Mouse (Mus musculus): ENCODE data around the gene Gm14226. TPM values are rescaled to one million over a fixed set of nuclear protein-coding genes. Genes with fewer than 3 reads are reported as not detected.
A peak's percentile ranks its signal among the peaks of the same experiment; 100 is the strongest.

Gm14226 gene
- total and polyA plus RNA-seq, 2 experiments from 2014 or later, result 0.05 TPM; not detected in 1

DNA sequence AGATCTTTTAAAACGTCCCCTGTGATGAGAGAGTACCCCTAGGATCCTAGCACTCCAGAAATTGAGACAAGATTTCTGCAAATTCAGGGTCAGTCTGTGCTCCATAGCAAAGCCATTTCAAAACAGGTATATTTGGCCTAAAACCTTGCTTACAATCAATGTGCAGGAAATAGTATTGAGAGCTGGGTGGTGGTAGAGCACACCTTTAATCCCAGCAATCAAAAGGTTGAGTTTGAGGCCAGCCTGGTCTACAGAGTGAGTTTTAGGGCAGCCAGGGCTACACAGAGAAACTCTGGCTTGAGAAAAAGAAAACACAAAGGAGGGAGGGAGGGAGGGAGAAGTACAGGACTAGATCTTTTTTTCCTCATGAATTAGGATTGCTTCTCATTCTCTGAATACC lies 39.3 kb downstream of the Gm14226 start:
- WGBS, result 67% methylated on average over 1 of the region's 1 CpGs
- H3K4me3 ChIP-seq (ENCODE audit: low read depth, low read length), result no peak overlapping the region
- no peaks in the 10 kb centered on the region for H3K9me3 ChIP-seq (ENCODE audit: low read length)
- peaks cover 18% of the 10 kb centered on the region; the same call in 1 of the 2 replicates for H3K36me3 ChIP-seq (ENCODE audit: insufficient read depth)
- H3K4me2 ChIP-seq (ENCODE audit: low read depth), result no peak overlapping the region
- DNase-seq (no peak), ATAC-seq (no peak)
- no peaks in the 10 kb centered on the region for H3K27me3 ChIP-seq (ENCODE audit: insufficient read depth, low read length)
- no peak for TF ChIP-seq CTCF (IDR thresholded peaks at IDR 0.05; ENCODE audit: low read depth)
- no peak overlapping the region for H3K9ac ChIP-seq
- H3K27ac ChIP-seq (ENCODE audit: low read depth, low read length), result no peak overlapping the region
- no peaks in the 10 kb centered on the region for H3K4me1 ChIP-seq (ENCODE audit: insufficient read depth)

GRCm38 (mm10) chr2:155071027-155071426 lies 53.0 kb downstream of the Gm14226 start:
- no peaks in the 10 kb centered on the region for H3K9me3 ChIP-seq (ENCODE audit: low read length)
- H3K9ac ChIP-seq, result no peak overlapping the region
- peaks cover 13% of the 10 kb centered on the region for H3K36me3 ChIP-seq (ENCODE audit: insufficient read depth)
- H3K4me3 ChIP-seq (ENCODE audit: low read depth, low read length), result no peak overlapping the region
- H3K27me3 ChIP-seq (ENCODE audit: insufficient read depth, low read length), result no peaks in the 10 kb centered on the region
- 85% methylated on average over 9 of the region's 9 CpGs for WGBS
- no peak for ATAC-seq
- H3K27ac ChIP-seq (ENCODE audit: low read depth, low read length), result no peak overlapping the region
- H3K4me1 ChIP-seq (ENCODE audit: insufficient read depth), result peaks cover 19% of the 10 kb centered on the region
- H3K4me2 ChIP-seq (ENCODE audit: low read depth), result no peak overlapping the region
- no peak for TF ChIP-seq CTCF (IDR thresholded peaks at IDR 0.05; ENCODE audit: low read depth)
- no peak for DNase-seq

DNA sequence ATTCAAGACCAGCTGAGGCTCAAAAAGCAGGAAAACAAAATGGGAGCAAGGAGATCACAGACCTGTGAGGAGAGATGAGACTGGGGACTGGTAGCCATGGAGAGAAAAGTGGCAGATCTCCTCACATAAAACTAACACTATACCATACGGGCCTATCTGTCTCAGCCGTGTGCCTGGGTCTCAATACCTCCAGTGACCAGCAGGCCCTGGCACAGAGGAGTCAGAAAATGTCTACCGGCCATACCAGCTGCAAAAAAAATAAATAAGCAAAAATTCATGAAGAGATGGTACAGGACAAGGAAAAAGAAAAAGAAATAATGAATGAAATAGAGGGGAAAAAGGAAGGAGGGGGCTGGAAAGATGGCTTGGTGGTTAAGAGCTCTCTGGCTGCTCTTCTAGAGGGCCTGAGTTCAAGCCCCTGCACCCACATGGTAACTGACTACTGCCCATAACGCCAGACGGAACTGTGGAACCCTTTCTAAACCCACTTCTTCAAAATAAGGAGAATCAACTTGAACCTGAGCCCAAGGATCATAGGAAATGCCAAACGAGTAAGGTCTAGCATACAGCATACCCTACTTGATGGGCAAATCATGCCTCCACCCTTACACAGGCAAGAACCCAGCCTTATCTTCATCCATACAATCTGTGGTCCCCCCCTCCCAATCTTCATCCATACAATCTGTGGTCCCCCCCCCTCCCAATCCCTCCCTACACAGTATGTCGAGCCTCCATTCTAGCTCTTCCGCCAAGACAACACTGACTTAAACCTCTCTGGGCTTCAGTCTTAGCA lies 54.5 kb downstream of the Gm14226 start:
- H3K4me1 ChIP-seq (ENCODE audit: insufficient read depth), result peaks cover 19% of the 10 kb centered on the region
- no peak overlapping the region for H3K27ac ChIP-seq (ENCODE audit: low read depth, low read length)
- TF ChIP-seq CTCF (IDR thresholded peaks at IDR 0.05; ENCODE audit: low read depth), result no peak
- WGBS, result 75% methylated on average over 8 of the region's 8 CpGs
- ATAC-seq (no peak), DNase-seq (no peak)
- H3K9me3 ChIP-seq (ENCODE audit: low read length), result no peaks in the 10 kb centered on the region
- H3K9ac ChIP-seq, result no peak overlapping the region
- no peak overlapping the region for H3K4me3 ChIP-seq (ENCODE audit: low read depth, low read length)
- H3K4me2 ChIP-seq (ENCODE audit: low read depth), result no peak overlapping the region
- H3K27me3 ChIP-seq (ENCODE audit: insufficient read depth, low read length), result no peaks in the 10 kb centered on the region
- H3K36me3 ChIP-seq (ENCODE audit: insufficient read depth), result peaks cover 6% of the 10 kb centered on the region

DNA sequence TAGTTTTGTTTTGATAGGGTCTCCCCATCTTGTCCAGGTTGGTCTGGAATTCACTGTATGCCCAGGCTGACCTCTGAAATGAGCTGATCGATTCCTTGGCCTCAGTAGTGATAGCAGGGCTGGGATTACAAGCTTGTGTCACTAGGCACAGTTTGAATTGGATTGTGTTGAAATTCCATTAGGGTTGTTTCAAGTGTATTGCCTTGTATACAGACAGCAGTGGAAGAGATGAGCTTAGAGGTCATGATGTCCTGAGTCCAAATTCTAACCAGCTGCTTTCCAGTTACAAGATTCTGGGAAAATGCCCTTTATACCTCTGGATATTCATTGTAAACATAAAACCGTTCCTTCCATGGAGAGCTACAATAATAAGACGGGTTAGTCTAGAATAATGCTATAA lies 55.3 kb downstream of the Gm14226 start:
- ATAC-seq (no peak), DNase-seq (no peak)
- Histone ChIP-seq H3K9me3 (ENCODE audit: low read length) (no peaks in the 10 kb centered on the region), H3K4me1 (ENCODE audit: insufficient read depth) (peaks cover 19% of the 10 kb centered on the region), H3K27me3 (ENCODE audit: insufficient read depth, low read length) (no peaks in the 10 kb centered on the region), H3K36me3 (ENCODE audit: insufficient read depth) (no peaks in the 10 kb centered on the region; the same call in 1 of the 2 replicates), H3K4me2 (ENCODE audit: low read depth) (peak overlapping the region; percentile 83), H3K4me3 (ENCODE audit: low read depth, low read length) (peak overlapping the region; percentile 70), H3K27ac (ENCODE audit: low read depth, low read length) (peak overlapping the region; percentile 88), H3K9ac (peak overlapping the region; percentile 80)
- WGBS, result 18% methylated on average over 3 of the region's 3 CpGs
- no peak for TF ChIP-seq CTCF (IDR thresholded peaks at IDR 0.05; ENCODE audit: low read depth)

GRCm38 (mm10) chr2:155073978-155074765 lies 56.1 kb downstream of the Gm14226 start, which contains the start of gene Ahcy:
Gene Ahcy (minus strand): TSS chr2:155074497.
- H3K27me3 ChIP-seq (ENCODE audit: insufficient read depth, low read length), result no peaks in the 10 kb centered on the region
- peak within 1 kb of the TSS; percentile 70 for H3K4me3 ChIP-seq (ENCODE audit: low read depth, low read length)
- DNase-seq (peak; percentile 91), ATAC-seq (peak; percentile 95)
- 2% methylated on average over 56 of the region's 56 CpGs for WGBS
- H3K27ac ChIP-seq (ENCODE audit: low read depth, low read length), result peak within 1 kb of the TSS; percentile 88
- H3K4me2 ChIP-seq (ENCODE audit: low read depth), result peak within 1 kb of the TSS; percentile 83
- H3K9me3 ChIP-seq (ENCODE audit: low read length), result no peaks in the 10 kb centered on the region
- H3K36me3 ChIP-seq (ENCODE audit: insufficient read depth), result no peaks in the 10 kb centered on the region
- H3K9ac ChIP-seq, result peak within 1 kb of the TSS; percentile 80
- peaks cover 19% of the 10 kb centered on the region for H3K4me1 ChIP-seq (ENCODE audit: insufficient read depth)
- no peak for TF ChIP-seq CTCF (IDR thresholded peaks at IDR 0.05; ENCODE audit: low read depth)

GRCm38 (mm10) chr2:155074766-155075330 lies 56.8 kb downstream of the Gm14226 start:
- DNase-seq, result no peak
- H3K27ac ChIP-seq (ENCODE audit: low read depth, low read length), result peak overlapping the region; percentile 88

More at GRCm38 (mm10) chr2:155074766-155075330, 56.8 kb downstream of the Gm14226 start:
- H3K4me1 ChIP-seq (ENCODE audit: insufficient read depth), result peaks cover 19% of the 10 kb centered on the region
- 23% methylated on average over 12 of the region's 12 CpGs for WGBS
- H3K4me2 ChIP-seq (ENCODE audit: low read depth), result peak overlapping the region; percentile 83
- peak overlapping the region; percentile 80 for H3K9ac ChIP-seq
- peak; percentile 19 for ATAC-seq
- H3K9me3 ChIP-seq (ENCODE audit: low read length), result no peaks in the 10 kb centered on the region
- H3K36me3 ChIP-seq (ENCODE audit: insufficient read depth), result no peaks in the 10 kb centered on the region
- peak overlapping the region; percentile 70 for H3K4me3 ChIP-seq (ENCODE audit: low read depth, low read length)
- TF ChIP-seq CTCF (IDR thresholded peaks at IDR 0.05; ENCODE audit: low read depth), result no peak
- no peaks in the 10 kb centered on the region for H3K27me3 ChIP-seq (ENCODE audit: insufficient read depth, low read length)

All from forebrain, postnatal 0 days (tissue).